In genomic region chr8:9859286-9859685, GRCm38 (mm10) we compare ENCODE assay signal across 22 mouse cellular contexts. TPM values are rescaled to one million over a fixed set of nuclear protein-coding genes. Genes with fewer than 3 reads are reported as not detected.
DNase-seq lines count a peak whose midpoint lies in the region; ATAC-seq lines count a peak whose summit lies in the region.
"Had no signal": no experiment of that assay in that cellular context is flagged by ENCODE, and none has a peak within 500 bp of the region (broad histone marks: within the 10 kb centered on the region; RNA-seq: fewer than 3 reads in every experiment).

No protein-coding gene starts in this region.

- no peak overlapping the region for H3K4me2 ChIP-seq in kidney, embryonic 16.5 days (replicated peaks; ENCODE audit: low read depth, low read length)
- H3K4me2 ChIP-seq in kidney, embryonic 15.5 days, result no peak overlapping the region
- H3K4me2 ChIP-seq in embryonic facial prominence, embryonic 14.5 days (ENCODE audit: low read depth, low read length), result no peak overlapping the region
- H3K4me2 ChIP-seq: embryonic facial prominence, embryonic 15.5 days; forebrain, embryonic 13.5 days; heart, embryonic 15.5 days; limb, embryonic 13.5 days had no signal

- no peaks in the 10 kb centered on the region for H3K9me3 ChIP-seq in kidney, embryonic 16.5 days (ENCODE audit: low read length)
- no peaks in the 10 kb centered on the region for H3K9me3 ChIP-seq in kidney, embryonic 15.5 days (replicated peaks)
- H3K9me3 ChIP-seq in embryonic facial prominence, embryonic 14.5 days (ENCODE audit: control insufficient read depth, low read length), result no peaks in the 10 kb centered on the region
- H3K9me3 ChIP-seq: embryonic facial prominence, embryonic 15.5 days; forebrain, embryonic 13.5 days; heart, embryonic 15.5 days; limb, embryonic 13.5 days had no signal

- DNase-seq in adrenal gland, postnatal 14 days, result peak; percentile 10
- DNase-seq in adrenal gland, postnatal 4 days (ENCODE audit: low spot score in 2 of 2), result no peak
- peak; percentile 13 for DNase-seq in embryonic facial prominence, embryonic 14.5 days (ENCODE audit: low spot score)
- DNase-seq in retina, embryonic 14.5 days (ENCODE audit: low spot score), result peak; percentile 24
- no peak for DNase-seq in urinary bladder, adult 18-20 months (ENCODE audit: low spot score in 2 of 2)
- DNase-seq in right cerebral cortex, adult 18-20 months, result no peak
- DNase-seq: adrenal gland, adult 2 months; cerebellum, adult 9-11 months; gastrocnemius, postnatal 25 days; right cerebral cortex, postnatal 4 days; thymus, adult 2 months had no signal

- no peak overlapping the region for H3K4me3 ChIP-seq in kidney, embryonic 16.5 days (ENCODE audit: low read length)
- no peak overlapping the region for H3K4me3 ChIP-seq in kidney, embryonic 15.5 days (replicated peaks)
- H3K4me3 ChIP-seq in embryonic facial prominence, embryonic 14.5 days (ENCODE audit: low read depth, low read length), result no peak overlapping the region
- H3K4me3 ChIP-seq: embryonic facial prominence, embryonic 15.5 days; forebrain, embryonic 13.5 days; heart, embryonic 15.5 days; limb, embryonic 13.5 days; myocyte had no signal

- H3K27me3 ChIP-seq in kidney, embryonic 16.5 days (ENCODE audit: insufficient read depth, low read length), result no peaks in the 10 kb centered on the region
- no peaks in the 10 kb centered on the region for H3K27me3 ChIP-seq in kidney, embryonic 15.5 days
- H3K27me3 ChIP-seq in embryonic facial prominence, embryonic 14.5 days (replicated peaks; ENCODE audit: control insufficient read depth, insufficient read depth, low read length), result no peaks in the 10 kb centered on the region
- H3K27me3 ChIP-seq: CH12.LX; embryonic facial prominence, embryonic 15.5 days; forebrain, embryonic 13.5 days; heart, embryonic 15.5 days; limb, embryonic 13.5 days had no signal

- no peak overlapping the region for H3K27ac ChIP-seq in kidney, embryonic 16.5 days (ENCODE audit: low read length)
- H3K27ac ChIP-seq in kidney, embryonic 15.5 days, result no peak overlapping the region
- no peak overlapping the region for H3K27ac ChIP-seq in embryonic facial prominence, embryonic 14.5 days (replicated peaks; ENCODE audit: low read depth, low read length)
- H3K27ac ChIP-seq: embryonic facial prominence, embryonic 15.5 days; forebrain, embryonic 13.5 days; heart, embryonic 15.5 days; limb, embryonic 13.5 days; macrophage had no signal

- no peaks in the 10 kb centered on the region for H3K4me1 ChIP-seq in kidney, embryonic 16.5 days (ENCODE audit: insufficient read depth, low read length)
- no peaks in the 10 kb centered on the region for H3K4me1 ChIP-seq in kidney, embryonic 15.5 days
- no peaks in the 10 kb centered on the region for H3K4me1 ChIP-seq in embryonic facial prominence, embryonic 14.5 days (ENCODE audit: control insufficient read depth, insufficient read depth, low read length)
- H3K4me1 ChIP-seq: embryonic facial prominence, embryonic 15.5 days; forebrain, embryonic 13.5 days; heart, embryonic 15.5 days; limb, embryonic 13.5 days had no signal

- ATAC-seq in kidney, embryonic 16.5 days (ENCODE audit: low FRiP score, low TSS enrichment), result 0 out of 2 replicates have a peak, but pooled peaks have one; percentile 31
- ATAC-seq in kidney, embryonic 15.5 days (replicated peaks; ENCODE audit: low FRiP score), result no peak
- no peak for ATAC-seq in embryonic facial prominence, embryonic 14.5 days (ENCODE audit: low read depth)
- ATAC-seq: forebrain, embryonic 13.5 days; hindbrain, embryonic 16.5 days had no signal

- H3K9ac ChIP-seq in kidney, embryonic 16.5 days (replicated peaks; ENCODE audit: low read length), result no peak overlapping the region
- no peak overlapping the region for H3K9ac ChIP-seq in kidney, embryonic 15.5 days
- H3K9ac ChIP-seq in embryonic facial prominence, embryonic 14.5 days (ENCODE audit: low read depth, low read length), result no peak overlapping the region
- H3K9ac ChIP-seq: embryonic facial prominence, embryonic 15.5 days; forebrain, embryonic 13.5 days; heart, embryonic 15.5 days; limb, embryonic 13.5 days had no signal

- no peaks in the 10 kb centered on the region for H3K36me3 ChIP-seq in kidney, embryonic 16.5 days (ENCODE audit: insufficient read depth, low read length)
- no peaks in the 10 kb centered on the region for H3K36me3 ChIP-seq in kidney, embryonic 15.5 days
- H3K36me3 ChIP-seq in embryonic facial prominence, embryonic 14.5 days (ENCODE audit: control insufficient read depth, insufficient read depth, low read length), result no peaks in the 10 kb centered on the region
- H3K36me3 ChIP-seq: embryonic facial prominence, embryonic 15.5 days; heart, embryonic 15.5 days; limb, embryonic 13.5 days had no signal

- WGBS in kidney, embryonic 16.5 days, result 30% methylated on average over 2 of the region's 2 CpGs
- WGBS in kidney, embryonic 15.5 days, result 36% methylated on average over 2 of the region's 2 CpGs
- 25% methylated on average over 2 of the region's 2 CpGs for WGBS in embryonic facial prominence, embryonic 14.5 days

RNA-seq across cellular contexts. Expression of gene Gm10217, which starts 4.8 kb away (rescaled TPM):
- total RNA-seq in adrenal gland, postnatal 14 days (2021), result not detected in 2 replicates
- total RNA-seq in adrenal gland, postnatal 4 days (2021), result not detected
- not detected in 2 replicates for polyA plus RNA-seq in kidney, embryonic 16.5 days (2015; fragmentation: Nextera tagmentation; extraction: Ambion mirVana)
- polyA plus RNA-seq in kidney, embryonic 15.5 days (2015; fragmentation: Nextera tagmentation; extraction: Ambion mirVana), result not detected in 2 replicates
- not detected in 2 replicates for polyA plus RNA-seq in embryonic facial prominence, embryonic 14.5 days (2014; fragmentation: Nextera tagmentation; extraction: Ambion mirVana)
- total RNA-seq: adrenal gland, adult 2 months; CH12.LX; gastrocnemius, postnatal 25 days had no signal
- polyA plus RNA-seq: adrenal gland, adult 2 months; embryonic facial prominence, embryonic 15.5 days; forebrain, embryonic 13.5 days; heart, embryonic 15.5 days; hindbrain, embryonic 16.5 days; limb, embryonic 13.5 days; liver, embryonic 16.5 days; macrophage; myocyte; thymus, adult 2 months had no signal

Comparison
In these comparisons a context has a peak if more than half of its experiments do, and no peak if none do; other contexts are left out.
1. DNase-seq: peak in adrenal gland, postnatal 14 days (single experiment), embryonic facial prominence, embryonic 14.5 days (single experiment) and retina, embryonic 14.5 days (single experiment); none in adrenal gland, postnatal 4 days (0 of 2), urinary bladder, adult 18-20 months (0 of 2) and right cerebral cortex, adult 18-20 months (single experiment).